Mouse (Mus musculus): ENCODE data around the gene Defb20.
"Not testable (repeated sequence)": the region's sequence is repeated elsewhere in the genome, so short reads cannot be mapped to it uniquely, and the experiment has no call there.

The Defb20 gene

GRCm38 (mm10) chr2:152476763-152477162 is at the start of gene Defb20:
Gene Defb20, plus strand, starts transcription at chr2:152477063.
- no peak for DNase-seq (ENCODE audit: extremely low read depth, insufficient read length, low spot score)

DNA sequence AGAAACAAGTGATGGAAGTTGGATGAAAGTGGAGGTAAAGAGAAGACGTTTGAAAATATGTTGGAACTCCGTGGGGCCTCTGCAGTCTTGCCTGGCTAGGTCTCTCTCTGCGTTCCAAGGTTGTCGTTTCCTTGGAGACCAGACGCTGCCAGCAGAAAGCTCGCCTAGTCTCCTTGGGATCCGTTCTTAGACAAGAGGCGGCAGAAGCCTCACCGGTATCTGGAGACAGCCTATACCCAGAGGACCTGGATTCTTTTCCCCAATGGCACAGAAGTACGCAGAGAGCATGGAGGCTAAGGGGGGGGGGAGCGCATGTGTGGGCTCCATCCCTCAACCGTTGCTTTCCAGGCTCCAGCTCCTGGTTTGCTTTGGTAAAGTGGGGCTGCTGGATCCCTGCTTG is 49.4 kb upstream of the Defb20 start:
- no peak for DNase-seq (ENCODE audit: extremely low read depth, insufficient read length, low spot score)

- DNase-seq (ENCODE audit: extremely low read depth, insufficient read length, low spot score) = not testable (repeated sequence)
Observed at GRCm38 (mm10) chr2:152428481-152428880, 48.4 kb upstream of the Defb20 start.

GRCm38 (mm10) chr2:152436405-152436901 is 40.4 kb upstream of the Defb20 start:
- DNase-seq (ENCODE audit: extremely low read depth, insufficient read length, low spot score) = no peak

DNA sequence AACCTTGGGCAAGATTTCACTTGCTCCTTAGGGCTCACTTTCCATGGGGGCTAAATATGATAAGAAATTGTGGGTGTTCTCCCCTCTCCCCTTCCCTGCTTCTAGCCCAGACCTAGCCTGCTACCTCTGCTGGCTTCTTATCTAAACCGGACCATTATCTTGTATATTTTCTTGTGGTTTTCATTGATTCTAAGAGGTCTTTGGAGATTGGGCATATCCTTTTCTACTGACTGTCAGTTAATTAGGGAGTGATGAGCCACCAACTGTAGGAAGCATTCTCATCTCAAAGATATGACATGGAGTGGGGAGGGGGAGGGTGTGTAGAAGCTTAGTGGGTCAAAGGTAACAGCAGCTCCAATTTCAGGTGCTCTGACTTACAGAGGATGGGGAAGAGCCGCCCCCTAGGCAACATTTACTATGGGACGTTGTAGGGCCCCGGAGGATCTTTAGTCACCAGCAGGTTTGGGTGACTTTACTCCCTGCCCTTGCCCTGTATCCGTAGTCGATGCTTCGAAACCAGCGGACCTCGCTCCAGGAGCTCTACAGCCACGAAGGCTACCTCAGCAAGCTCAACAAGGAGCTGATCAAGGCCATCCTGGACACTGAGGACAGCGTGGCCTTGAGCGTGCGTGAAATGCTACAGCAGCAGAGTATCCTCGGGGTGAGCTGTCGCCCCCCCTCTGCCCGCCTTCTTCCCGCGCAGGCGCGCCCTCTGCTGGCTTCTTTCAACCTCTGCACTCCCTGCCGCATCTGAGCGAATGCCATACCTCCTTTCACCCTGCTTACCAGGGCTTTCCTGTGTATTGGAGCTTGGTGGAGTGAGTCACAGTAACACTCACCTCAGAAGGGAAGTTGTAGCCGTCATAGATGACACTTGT is 39.6 kb upstream of the Defb20 start:
- DNase-seq (ENCODE audit: extremely low read depth, insufficient read length, low spot score) = peak; percentile 74

DNA sequence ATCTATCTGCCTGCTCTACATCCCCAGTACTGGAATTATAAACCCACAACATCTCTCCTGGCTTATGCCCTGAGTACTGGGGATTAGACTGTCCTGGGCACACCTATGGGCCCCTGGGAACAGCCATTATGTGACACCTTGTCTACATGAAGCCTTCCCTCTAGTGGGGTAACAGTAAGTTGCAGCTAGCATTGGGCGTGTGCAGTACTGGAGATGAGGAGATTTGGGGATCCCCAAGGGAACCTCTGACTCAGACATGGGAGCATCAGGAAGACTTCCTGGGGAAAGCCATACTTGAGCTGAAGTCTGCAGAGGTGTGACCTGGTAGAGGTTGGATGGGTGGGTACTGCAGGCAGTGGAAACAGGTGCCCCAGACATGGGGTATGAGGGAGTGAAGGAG is 37.9 kb upstream of the Defb20 start:
- DNase-seq (ENCODE audit: extremely low read depth, insufficient read length, low spot score) = no peak

DNA sequence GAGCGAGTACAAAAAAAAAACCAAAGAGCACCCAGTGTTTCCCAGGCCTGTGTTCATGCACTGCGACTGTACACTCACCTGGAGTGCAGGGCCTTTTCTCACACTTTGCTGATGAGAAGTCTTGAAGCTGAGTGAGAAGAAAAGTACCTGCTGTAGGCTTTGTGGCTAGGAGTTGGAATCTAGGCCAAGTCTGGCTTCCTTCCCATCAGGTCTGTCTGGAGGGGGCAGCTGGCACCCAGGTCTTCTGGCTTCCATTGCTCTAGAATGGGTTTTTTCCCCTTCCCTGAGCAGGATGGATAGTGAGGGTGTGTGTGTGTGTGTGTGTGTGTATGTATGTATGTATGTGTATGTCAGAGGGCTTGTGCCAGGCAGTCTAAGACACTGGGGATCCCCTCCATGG is 37.0 kb upstream of the Defb20 start:
- no peak for DNase-seq (ENCODE audit: extremely low read depth, insufficient read length, low spot score)

- no peak for DNase-seq (ENCODE audit: extremely low read depth, insufficient read length, low spot score)
Observed at GRCm38 (mm10) chr2:152442322-152442721, 34.5 kb upstream of the Defb20 start.

DNA sequence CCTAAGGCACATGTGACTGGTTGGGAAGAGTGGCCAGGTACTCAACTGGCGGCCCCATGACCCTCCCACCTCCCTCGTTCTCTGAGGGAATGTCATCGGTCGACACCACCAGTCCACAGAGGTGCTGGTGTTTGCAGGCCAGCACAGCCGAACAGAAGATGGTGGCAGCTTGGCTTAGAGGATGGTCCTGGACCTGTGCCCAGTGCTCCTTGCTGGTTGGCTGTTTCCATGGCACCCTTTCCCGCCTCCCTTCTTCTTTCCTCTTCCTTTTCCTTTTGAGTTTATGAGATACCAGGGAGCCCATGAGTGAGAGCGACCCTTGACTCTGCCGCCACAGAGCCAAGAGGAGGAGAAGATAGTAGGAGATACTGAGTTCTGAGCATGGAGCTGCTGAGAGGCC is 33.6 kb upstream of the Defb20 start:
- no peak for DNase-seq (ENCODE audit: extremely low read depth, insufficient read length, low spot score)

- DNase-seq (ENCODE audit: extremely low read depth, insufficient read length, low spot score) = no peak
Observed at GRCm38 (mm10) chr2:152446642-152447041, 30.2 kb upstream of the Defb20 start.

DNA sequence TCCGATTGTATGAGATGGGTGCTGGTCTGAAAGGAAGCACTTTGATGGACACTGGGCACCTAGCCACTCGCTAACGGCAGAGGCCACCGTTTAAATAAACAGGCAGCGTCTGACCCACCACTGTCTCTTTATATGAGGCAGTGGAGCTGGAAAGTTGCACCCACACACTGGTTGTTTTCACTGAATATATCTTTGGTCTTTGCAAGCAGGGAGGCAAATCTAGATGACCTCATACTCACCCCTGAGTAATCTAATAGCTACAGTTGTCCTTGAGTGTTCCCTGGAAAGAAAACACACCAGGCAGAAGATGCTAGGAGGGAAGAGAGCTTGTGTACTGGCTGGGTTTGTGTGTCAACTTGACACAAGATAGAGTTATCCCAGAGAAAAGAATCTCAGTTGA is 29.4 kb upstream of the Defb20 start:
- no peak for DNase-seq (ENCODE audit: extremely low read depth, insufficient read length, low spot score)

DNA sequence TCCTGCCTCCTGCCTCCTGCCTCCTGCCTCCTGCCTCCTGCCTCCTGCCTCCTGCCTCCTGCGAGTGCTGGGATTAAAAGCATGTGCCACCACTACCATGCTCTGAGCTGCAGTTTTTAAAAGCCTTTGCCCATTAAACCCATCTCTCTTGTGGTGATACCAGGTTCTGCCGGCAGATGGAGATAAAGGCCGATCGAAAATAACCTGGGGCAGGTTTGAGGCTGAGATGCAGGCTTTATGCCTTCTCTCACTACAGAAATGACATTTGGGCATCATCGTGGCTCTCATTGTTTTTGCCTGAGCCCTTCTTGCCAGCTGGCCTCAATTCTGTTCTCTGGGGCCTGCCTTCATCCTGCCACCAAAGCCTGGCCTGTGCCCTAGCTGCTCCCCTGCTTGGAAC is 26.6 kb upstream of the Defb20 start:
- no peak for DNase-seq (ENCODE audit: extremely low read depth, insufficient read length, low spot score)

DNA sequence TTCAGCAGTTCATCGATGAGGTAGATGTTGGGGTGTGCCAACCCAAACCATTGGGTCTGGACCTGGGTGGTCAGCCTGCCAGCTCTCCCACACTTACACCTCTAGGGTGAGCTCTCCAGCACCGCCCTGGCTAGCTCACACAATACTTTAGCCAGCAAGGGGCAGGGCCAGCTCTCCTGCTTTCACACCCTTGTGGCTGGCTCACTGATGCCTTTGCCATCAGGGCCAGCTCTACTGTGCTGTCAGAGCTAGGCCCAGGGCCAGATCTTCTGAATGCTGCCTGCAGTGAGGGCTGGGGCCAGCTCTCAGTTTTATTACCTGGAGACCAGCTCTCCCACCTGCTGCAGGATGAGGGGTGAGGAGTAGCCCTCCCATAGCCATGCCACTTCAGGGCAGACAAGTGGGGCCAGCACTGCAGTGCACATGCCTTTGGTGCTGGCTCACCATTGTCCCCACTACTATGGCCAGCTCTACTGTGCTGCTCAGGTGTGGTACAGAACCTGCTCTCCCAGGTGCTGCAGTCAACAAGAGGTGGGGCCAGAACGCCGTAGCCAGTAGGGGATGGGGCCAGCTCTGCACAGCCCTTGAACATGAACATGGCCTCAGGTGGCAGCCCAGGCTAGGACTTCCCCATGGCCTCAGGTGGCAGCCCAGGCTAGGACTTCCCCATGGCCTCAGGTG is 24.6 kb upstream of the Defb20 start:
- no peak for DNase-seq (ENCODE audit: extremely low read depth, insufficient read length, low spot score)

DNA sequence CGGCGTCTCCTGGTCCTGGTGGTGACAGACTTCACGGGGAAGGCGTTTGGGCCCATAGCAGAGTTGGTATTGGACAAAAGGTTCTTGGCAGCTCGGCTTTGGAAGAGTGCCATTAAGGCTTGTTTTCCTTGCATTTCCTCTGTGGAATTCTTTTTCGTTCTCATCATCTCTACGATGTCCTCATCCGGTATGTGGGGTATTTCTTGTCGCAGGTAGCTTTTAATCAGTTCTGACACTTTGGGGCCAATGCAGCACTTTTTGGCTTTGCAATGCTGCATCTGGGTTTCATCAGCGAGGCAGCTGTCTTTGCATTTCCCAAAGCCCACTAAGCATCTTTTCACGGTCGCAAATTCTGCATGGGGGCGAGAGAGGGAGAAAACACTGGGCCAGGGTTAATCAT is 17.6 kb upstream of the Defb20 start:
- no peak for DNase-seq (ENCODE audit: extremely low read depth, insufficient read length, low spot score)

DNA sequence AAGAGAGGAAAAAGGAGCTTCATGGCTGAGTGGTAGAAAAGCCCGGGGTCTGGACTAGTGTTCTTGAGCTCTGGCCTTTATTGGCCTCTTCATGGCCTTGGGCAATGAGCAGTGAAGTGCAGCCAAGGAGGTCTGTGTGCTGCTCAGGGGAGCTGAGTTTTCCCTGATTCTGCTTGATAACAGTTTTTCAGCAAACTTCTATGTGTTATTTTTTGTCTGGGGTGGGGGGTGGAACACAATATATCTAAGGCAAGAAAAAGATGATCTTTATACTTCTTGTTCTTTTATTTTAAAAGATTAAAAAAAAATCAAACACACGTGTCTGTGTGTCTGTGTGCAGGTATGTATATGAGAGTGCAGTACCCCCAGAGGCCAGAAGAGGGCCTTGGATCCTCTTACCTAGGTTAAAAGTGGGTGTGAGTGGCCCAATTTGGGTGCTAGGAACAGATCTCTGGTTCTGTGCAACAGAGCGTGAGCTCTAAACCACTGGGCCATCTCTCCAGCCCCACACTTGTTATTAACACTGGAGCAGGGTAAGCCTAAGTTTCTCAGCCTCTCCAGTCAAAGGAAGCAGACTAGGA is 12.2 kb upstream of the Defb20 start, which contains the start of gene Defb23:
TSS of gene Defb23 (minus strand) at position 51 of the 581 bp plus-strand sequence.
- DNase-seq (ENCODE audit: extremely low read depth, insufficient read length, low spot score) = no peak

GRCm38 (mm10) chr2:152470973-152471372 is 5.9 kb upstream of the Defb20 start:
- no peak for DNase-seq (ENCODE audit: extremely low read depth, insufficient read length, low spot score)

GRCm38 (mm10) chr2:152472434-152472833 is 4.4 kb upstream of the Defb20 start:
- DNase-seq (ENCODE audit: extremely low read depth, insufficient read length, low spot score) = no peak

GRCm38 (mm10) chr2:152480881-152481280 is 4.0 kb downstream of the Defb20 start:
- DNase-seq (ENCODE audit: extremely low read depth, insufficient read length, low spot score) = peak; percentile 52

GRCm38 (mm10) chr2:152481726-152482125 is 4.9 kb downstream of the Defb20 start:
- DNase-seq (ENCODE audit: extremely low read depth, insufficient read length, low spot score) = no peak

DNA sequence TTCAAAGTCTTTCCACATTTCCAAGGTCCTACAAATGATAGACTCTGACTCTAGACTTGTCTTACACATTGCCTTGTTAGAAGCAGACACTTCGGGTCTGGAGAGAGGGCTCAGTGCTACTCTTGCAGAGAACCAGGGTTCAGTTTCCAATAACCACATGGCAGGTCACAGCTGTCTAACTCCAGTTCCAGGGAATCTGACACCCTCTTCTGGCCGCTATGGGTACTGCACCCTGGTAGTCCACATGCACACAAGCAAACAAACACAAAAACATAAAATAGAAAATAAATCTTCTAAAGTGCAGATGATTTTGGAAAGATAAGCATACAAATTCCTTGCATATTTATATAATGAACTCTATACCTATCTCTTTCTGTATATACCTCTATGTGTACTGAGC is 10.2 kb downstream of the Defb20 start:
- DNase-seq (ENCODE audit: extremely low read depth, insufficient read length, low spot score) = no peak

DNA sequence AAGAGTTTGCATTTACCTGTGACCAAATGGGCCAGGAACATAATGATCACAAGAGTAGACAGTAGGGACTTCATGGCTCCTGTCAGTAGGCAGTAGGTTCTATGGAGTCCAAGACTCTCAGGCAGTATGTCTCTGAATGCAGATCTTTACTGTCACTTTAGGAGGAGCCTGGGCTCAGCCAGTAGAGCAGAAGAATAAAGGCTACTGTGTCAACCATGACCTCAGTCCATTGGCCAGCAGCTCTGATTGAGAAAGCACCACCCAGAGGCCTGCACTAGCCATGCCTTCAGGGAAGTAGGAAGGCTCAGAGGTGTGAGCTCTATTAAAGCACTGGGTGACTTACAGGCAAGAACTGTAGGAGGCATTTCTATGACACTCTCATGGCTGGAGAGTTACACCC is 13.2 kb downstream of the Defb20 start, which contains the start of gene Defb22:
TSS of gene Defb22 (minus strand) at position 101 of the 400 bp plus-strand sequence.
- DNase-seq (ENCODE audit: extremely low read depth, insufficient read length, low spot score) = no peak
